Mouse (Mus musculus): ENCODE measurements around the gene Ckm. TPM values are rescaled to one million over a fixed set of nuclear protein-coding genes. Genes with fewer than 3 reads are reported as not detected.

Ckm gene
- total and polyA plus RNA-seq, 3 experiments, result 0.08 to 0.47 TPM; not detected in 1

GRCm38 (mm10) chr7:19411783-19412182, 7.2 kb downstream of the Ckm start:
- Histone ChIP-seq H3K27me3 (replicated peaks) (peaks cover 55% of the 10 kb centered on the region), H3K4me1 (ENCODE audit: control insufficient read depth in 1 of 2, insufficient read depth in 2 of 2) (peaks cover 5 to 25% of the 10 kb centered on the region in 2 experiments; a peak in 3 of 4 replicates), H3K4me3 (replicated peaks in 1 of 3; ENCODE audit: low read depth in 2 of 3, low read length in 2 of 3, poor library complexity in 1 of 3) (no peak overlapping the region), H3K36me3 (replicated peaks in 1 of 2; ENCODE audit: control insufficient read depth in 1 of 2, insufficient read depth in 1 of 2, low read length in 1 of 2) (no peaks in the 10 kb centered on the region), H3K9me3 (replicated peaks; ENCODE audit: low read length) (peaks cover 15% of the 10 kb centered on the region), H3K9ac (ENCODE audit: insufficient read depth, low read depth) (no peak overlapping the region), H3K79me2 (replicated peaks; ENCODE audit: control insufficient read depth, extremely low read depth, insufficient read depth, poor library complexity, severe bottlenecking) (no peaks in the 10 kb centered on the region), H3K4me2 (ENCODE audit: insufficient read depth, low read depth, poor library complexity, severe bottlenecking) (no peak overlapping the region), H3K27ac (ENCODE audit: insufficient read depth, low read depth) (no peak overlapping the region)
- no peak for DNase-seq (ENCODE audit: extremely low read depth)
- dilution Hi-C loops (cut with MboI; ENCODE audit: extremely low pct_ligation_motif_present, extremely low pct_unique_long_range_greater_than_20kb, low sequenced_read_pairs), result no loop called here
- in situ Hi-C loops (cut with MboI; ENCODE audit: low pct_ligation_motif_present, low pct_unique_long_range_greater_than_20kb, low sequenced_read_pairs), result loop anchor here (25.0 kb wide), 2 partner anchors 151 to 451 kb away; partner anchors contain the start of genes Ceacam16, Gm19345 and Ppp1r37
- TF ChIP-seq SIN3A (IDR thresholded peaks at IDR 0.05; ENCODE audit: low read length) (no peak), IRF4 (IDR thresholded peaks at IDR 0.05; ENCODE audit: low read depth, low read length) (no peak), ZKSCAN1 (IDR thresholded peaks at IDR 0.05; ENCODE audit: borderline replicate concordance, low read depth, low read length) (no peak), CTCF (conservative IDR thresholded peaks at IDR 0.05 in 1 of 2, IDR thresholded peaks at IDR 0.05 in 1 of 2; ENCODE audit: low read depth in 2 of 2, low read length in 2 of 2) (no peak), RCOR1 (conservative IDR thresholded peaks at IDR 0.05; ENCODE audit: low read depth, low read length) (no peak), KAT2A (IDR thresholded peaks at IDR 0.05; ENCODE audit: insufficient replicate concordance, low read length) (no peak), MAFK (IDR thresholded peaks at IDR 0.05; ENCODE audit: insufficient replicate concordance, low read length) (no peak), MAX (IDR thresholded peaks at IDR 0.05; ENCODE audit: low read length) (no peak), MYC (IDR thresholded peaks at IDR 0.05; ENCODE audit: low read depth, low read length) (no peak), TCF12 (IDR thresholded peaks at IDR 0.05; ENCODE audit: low read depth, low read length) (no peak), RAD21 (IDR thresholded peaks at IDR 0.05; ENCODE audit: low read depth, low read length) (no peak), GABPA (IDR thresholded peaks at IDR 0.05; ENCODE audit: insufficient replicate concordance, low read depth, low read length) (no peak), ETS1 (conservative IDR thresholded peaks at IDR 0.05; ENCODE audit: low read depth, low read length) (no peak), CHD1 (IDR thresholded peaks at IDR 0.05; ENCODE audit: low read depth, low read length) (no peak), POLR2AphosphoS2 (IDR thresholded peaks at IDR 0.05; ENCODE audit: low read depth, low read length) (no peak), POLR2A (IDR thresholded peaks at IDR 0.05; ENCODE audit: low read depth, low read length) (no peak), HCFC1 (IDR thresholded peaks at IDR 0.05; ENCODE audit: low read depth, low read length) (no peak), EP300 (IDR thresholded peaks at IDR 0.05; ENCODE audit: low read length) (no peak)

- dilution Hi-C loops (cut with MboI; ENCODE audit: extremely low pct_ligation_motif_present, extremely low pct_unique_long_range_greater_than_20kb, low sequenced_read_pairs), result no loop called here
- H3K27ac ChIP-seq (ENCODE audit: insufficient read depth, low read depth), result no peak overlapping the region
- H3K4me3 ChIP-seq (replicated peaks in 1 of 3; ENCODE audit: low read depth in 2 of 3, low read length in 2 of 3, poor library complexity in 1 of 3), result no peak overlapping the region
- no peak overlapping the region for H3K4me2 ChIP-seq (ENCODE audit: insufficient read depth, low read depth, poor library complexity, severe bottlenecking)
- no peak for TF ChIP-seq NRF1 (IDR thresholded peaks at IDR 0.05; ENCODE audit: low read depth, low read length)
- TF ChIP-seq MYC (IDR thresholded peaks at IDR 0.05; ENCODE audit: low read depth, low read length), result no peak
- TF ChIP-seq TBP (conservative IDR thresholded peaks at IDR 0.05; ENCODE audit: low read depth, low read length), result no peak
- TF ChIP-seq MAZ (IDR thresholded peaks at IDR 0.05; ENCODE audit: low read depth, low read length), result no peak
- TF ChIP-seq ZNF384 (IDR thresholded peaks at IDR 0.05; ENCODE audit: low read depth, low read length), result no peak
- TF ChIP-seq CTCF (conservative IDR thresholded peaks at IDR 0.05 in 1 of 2, IDR thresholded peaks at IDR 0.05 in 1 of 2; ENCODE audit: low read depth in 2 of 2, low read length in 2 of 2), result no peak
- no peak for TF ChIP-seq USF1 (IDR thresholded peaks at IDR 0.05; ENCODE audit: low read depth, low read length)
- no peak for TF ChIP-seq MEF2A (IDR thresholded peaks at IDR 0.05; ENCODE audit: borderline replicate concordance, low read depth, low read length)
- TF ChIP-seq UBTF (IDR thresholded peaks at IDR 0.05; ENCODE audit: low read depth, low read length), result no peak
- TF ChIP-seq IRF4 (IDR thresholded peaks at IDR 0.05; ENCODE audit: low read depth, low read length), result no peak
- TF ChIP-seq POLR2A (IDR thresholded peaks at IDR 0.05; ENCODE audit: low read depth, low read length), result no peak
- no peak for TF ChIP-seq BHLHE40 (IDR thresholded peaks at IDR 0.05; ENCODE audit: low read depth, low read length)
- TF ChIP-seq MAX (IDR thresholded peaks at IDR 0.05; ENCODE audit: low read length), result no peak
- TF ChIP-seq ZC3H11A (IDR thresholded peaks at IDR 0.05; ENCODE audit: low read depth, low read length), result no peak
- TF ChIP-seq USF2 (conservative IDR thresholded peaks at IDR 0.05; ENCODE audit: low read depth, low read length), result no peak
- TF ChIP-seq PAX5 (IDR thresholded peaks at IDR 0.05; ENCODE audit: low read length), result no peak
- no peak for TF ChIP-seq ETS1 (conservative IDR thresholded peaks at IDR 0.05; ENCODE audit: low read depth, low read length)
- H3K79me2 ChIP-seq (replicated peaks; ENCODE audit: control insufficient read depth, extremely low read depth, insufficient read depth, poor library complexity, severe bottlenecking), result no peaks in the 10 kb centered on the region
- H3K27me3 ChIP-seq (replicated peaks), result peaks cover 56% of the 10 kb centered on the region
- peaks cover 15% of the 10 kb centered on the region for H3K9me3 ChIP-seq (replicated peaks; ENCODE audit: low read length)
- no peak overlapping the region for H3K9ac ChIP-seq (ENCODE audit: insufficient read depth, low read depth)
- DNase-seq (ENCODE audit: extremely low read depth), result no peak
- no peaks in the 10 kb centered on the region for H3K36me3 ChIP-seq (replicated peaks in 1 of 2; ENCODE audit: control insufficient read depth in 1 of 2, insufficient read depth in 1 of 2, low read length in 1 of 2)
- in situ Hi-C loops (cut with MboI; ENCODE audit: low pct_ligation_motif_present, low pct_unique_long_range_greater_than_20kb, low sequenced_read_pairs), result loop anchor here (25.0 kb wide), 2 partner anchors 149 to 449 kb away; partner anchors contain the start of genes Ceacam16, Gm19345 and Ppp1r37
- peaks cover 5 to 25% of the 10 kb centered on the region in 2 experiments; a peak in 3 of 4 replicates for H3K4me1 ChIP-seq (ENCODE audit: control insufficient read depth in 1 of 2, insufficient read depth in 2 of 2)
Observed at GRCm38 (mm10) chr7:19413525-19413924, 8.9 kb downstream of the Ckm start.
